Mouse (Mus musculus): Measurements from ENCODE around the gene Myrfl. TPM values are rescaled to one million over a fixed set of nuclear protein-coding genes. Genes with fewer than 3 reads are reported as not detected.

Gene Myrfl
- polyA plus RNA-seq, 1 experiment from 2014 or later: 0.12 TPM

DNA sequence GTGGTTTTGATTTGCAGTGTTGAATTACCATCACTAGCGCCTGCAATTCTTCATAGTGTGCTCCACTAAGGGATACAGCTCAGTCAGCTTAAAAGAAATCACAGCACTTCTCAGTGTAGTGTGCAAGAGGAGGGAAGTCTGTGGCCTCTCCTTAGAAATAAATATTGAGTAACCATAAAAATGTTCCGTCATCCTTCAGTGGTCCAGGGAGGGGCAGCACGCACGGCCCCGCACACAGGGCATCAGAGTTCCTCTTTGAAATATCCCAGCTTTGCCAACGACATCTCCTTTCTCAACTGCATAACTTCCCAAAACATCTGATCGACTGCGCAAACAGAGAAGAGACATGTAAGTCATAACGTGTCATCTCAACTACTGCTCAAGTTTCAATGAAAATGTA, 10.1 kb upstream of the Myrfl start:
- H3K36me3 ChIP-seq: peaks cover 71% of the 10 kb centered on the region
- no peak overlapping the region for H3K4me2 ChIP-seq (replicated peaks)
- no peak for ATAC-seq
- no peaks in the 10 kb centered on the region for H3K4me1 ChIP-seq (replicated peaks)
- no peak overlapping the region for H3K27ac ChIP-seq
- H3K9me3 ChIP-seq: no peaks in the 10 kb centered on the region
- H3K4me3 ChIP-seq (replicated peaks): no peak overlapping the region
- 95% methylated on average over 9 of the region's 9 CpGs for WGBS
- no peak overlapping the region for H3K9ac ChIP-seq (replicated peaks)
- no peaks in the 10 kb centered on the region for H3K27me3 ChIP-seq

GRCm38 (mm10) chr10:116904503-116904908, 7.8 kb upstream of the Myrfl start:
- Histone ChIP-seq H3K36me3 (peaks cover 48% of the 10 kb centered on the region), H3K9ac (replicated peaks) (no peak overlapping the region), H3K4me2 (replicated peaks) (no peak overlapping the region), H3K4me1 (replicated peaks) (no peaks in the 10 kb centered on the region), H3K4me3 (replicated peaks) (no peak overlapping the region), H3K27me3 (no peaks in the 10 kb centered on the region), H3K27ac (no peak overlapping the region), H3K9me3 (no peaks in the 10 kb centered on the region)
- 91% methylated on average over 10 of the region's 10 CpGs for WGBS
- ATAC-seq: no peak

GRCm38 (mm10) chr10:116895108-116895833, 1.4 kb downstream of the Myrfl start:
- H3K36me3 ChIP-seq: no peaks in the 10 kb centered on the region
- H3K9ac ChIP-seq (replicated peaks): no peak overlapping the region
- ATAC-seq: no peak
- H3K9me3 ChIP-seq: no peaks in the 10 kb centered on the region
- no peaks in the 10 kb centered on the region for H3K27me3 ChIP-seq
- H3K4me1 ChIP-seq (replicated peaks): no peaks in the 10 kb centered on the region
- no peak overlapping the region for H3K4me3 ChIP-seq (replicated peaks)
- H3K4me2 ChIP-seq (replicated peaks): no peak overlapping the region
- WGBS: 91% methylated on average over 12 of the region's 12 CpGs
- H3K27ac ChIP-seq: no peak overlapping the region

GRCm38 (mm10) chr10:116894540-116894939, 2.2 kb downstream of the Myrfl start:
- no peak for ATAC-seq

DNA sequence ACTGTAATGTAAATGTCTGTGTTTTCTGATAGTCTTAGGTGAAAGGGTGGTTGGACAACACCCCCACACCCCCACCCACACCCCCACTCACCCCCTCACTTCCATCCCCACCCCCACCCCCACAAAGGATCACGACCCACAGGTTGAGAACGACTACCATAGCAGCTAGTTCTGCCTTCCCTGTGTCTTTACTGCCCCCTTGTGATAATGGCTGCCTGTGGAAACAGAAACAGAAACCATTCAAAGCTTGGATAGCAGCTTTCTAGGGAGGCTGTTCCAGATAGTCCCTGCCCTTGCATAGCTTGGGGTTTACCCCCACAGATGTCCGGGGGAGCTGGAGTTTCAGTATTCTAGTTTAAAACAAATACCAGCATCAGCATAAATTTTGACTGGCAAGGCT, 3.0 kb downstream of the Myrfl start:
- Histone ChIP-seq H3K4me2 (replicated peaks) (no peak overlapping the region), H3K27ac (no peak overlapping the region), H3K27me3 (no peaks in the 10 kb centered on the region), H3K4me3 (replicated peaks) (no peak overlapping the region), H3K36me3 (no peaks in the 10 kb centered on the region), H3K4me1 (replicated peaks) (no peaks in the 10 kb centered on the region), H3K9ac (replicated peaks) (no peak overlapping the region), H3K9me3 (no peaks in the 10 kb centered on the region)
- 31% methylated on average over 3 of the region's 3 CpGs for WGBS
- ATAC-seq: no peak

More at GRCm38 (mm10) chr10:116894540-116894939, 2.2 kb downstream of the Myrfl start:
- no peaks in the 10 kb centered on the region for H3K27me3 ChIP-seq
- no peak overlapping the region for H3K27ac ChIP-seq
- H3K4me3 ChIP-seq (replicated peaks): no peak overlapping the region
- H3K9ac ChIP-seq (replicated peaks): no peak overlapping the region
- no peak overlapping the region for H3K4me2 ChIP-seq (replicated peaks)
- no peaks in the 10 kb centered on the region for H3K36me3 ChIP-seq
- H3K9me3 ChIP-seq: no peaks in the 10 kb centered on the region
- WGBS: 79% methylated on average over 6 of the region's 6 CpGs
- no peaks in the 10 kb centered on the region for H3K4me1 ChIP-seq (replicated peaks)

- Histone ChIP-seq H3K36me3 (no peaks in the 10 kb centered on the region), H3K27ac (no peak overlapping the region), H3K9ac (replicated peaks) (no peak overlapping the region), H3K4me3 (replicated peaks) (no peak overlapping the region), H3K4me2 (replicated peaks) (no peak overlapping the region), H3K4me1 (replicated peaks) (no peaks in the 10 kb centered on the region), H3K9me3 (no peaks in the 10 kb centered on the region), H3K27me3 (no peaks in the 10 kb centered on the region)
- ATAC-seq: peak; percentile 86
- WGBS: 46% methylated on average over 5 of the region's 5 CpGs
Observed at GRCm38 (mm10) chr10:116890587-116890986, 6.1 kb downstream of the Myrfl start.

- Histone ChIP-seq H3K36me3 (no peaks in the 10 kb centered on the region), H3K4me1 (replicated peaks) (no peaks in the 10 kb centered on the region), H3K4me2 (replicated peaks) (no peak overlapping the region), H3K9ac (replicated peaks) (no peak overlapping the region), H3K27ac (no peak overlapping the region), H3K4me3 (replicated peaks) (no peak overlapping the region), H3K27me3 (no peaks in the 10 kb centered on the region), H3K9me3 (no peaks in the 10 kb centered on the region)
- 87% methylated on average over 3 of the region's 3 CpGs for WGBS
- no peak for ATAC-seq
Observed at GRCm38 (mm10) chr10:116884552-116884951, 12.2 kb downstream of the Myrfl start.

DNA sequence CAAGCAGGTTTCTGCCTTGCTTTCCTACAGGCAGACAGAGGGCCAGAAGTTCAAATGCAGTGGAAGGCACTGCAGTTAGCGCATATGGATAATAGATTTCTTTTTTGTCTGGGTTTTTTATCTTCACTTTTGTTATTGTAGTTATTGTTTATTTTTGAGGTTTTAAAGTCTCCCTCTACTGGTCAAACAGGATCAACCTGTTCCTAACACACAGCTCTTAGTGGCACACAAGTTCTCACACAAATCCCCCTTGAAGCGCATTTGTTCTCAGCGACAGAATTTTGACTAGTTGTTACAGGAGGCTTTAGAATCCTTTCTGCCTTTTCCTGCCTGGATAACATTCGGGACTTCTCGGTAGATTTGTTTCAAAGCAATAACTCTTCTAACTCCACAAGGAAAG, 13.2 kb downstream of the Myrfl start:
- no peak for ATAC-seq
- Histone ChIP-seq H3K4me3 (replicated peaks) (no peak overlapping the region), H3K27me3 (no peaks in the 10 kb centered on the region), H3K4me1 (replicated peaks) (no peaks in the 10 kb centered on the region), H3K27ac (no peak overlapping the region), H3K4me2 (replicated peaks) (no peak overlapping the region), H3K36me3 (no peaks in the 10 kb centered on the region), H3K9me3 (no peaks in the 10 kb centered on the region), H3K9ac (replicated peaks) (no peak overlapping the region)
- WGBS: 76% methylated on average over 5 of the region's 5 CpGs

GRCm38 (mm10) chr10:116877436-116877835, 19.3 kb downstream of the Myrfl start:
- no peak for ATAC-seq
- WGBS: 88% methylated on average over 4 of the region's 4 CpGs
- Histone ChIP-seq H3K4me1 (replicated peaks) (no peaks in the 10 kb centered on the region), H3K4me2 (replicated peaks) (no peak overlapping the region), H3K27me3 (no peaks in the 10 kb centered on the region), H3K9ac (replicated peaks) (no peak overlapping the region), H3K9me3 (no peaks in the 10 kb centered on the region), H3K4me3 (replicated peaks) (no peak overlapping the region), H3K36me3 (no peaks in the 10 kb centered on the region), H3K27ac (no peak overlapping the region)

DNA sequence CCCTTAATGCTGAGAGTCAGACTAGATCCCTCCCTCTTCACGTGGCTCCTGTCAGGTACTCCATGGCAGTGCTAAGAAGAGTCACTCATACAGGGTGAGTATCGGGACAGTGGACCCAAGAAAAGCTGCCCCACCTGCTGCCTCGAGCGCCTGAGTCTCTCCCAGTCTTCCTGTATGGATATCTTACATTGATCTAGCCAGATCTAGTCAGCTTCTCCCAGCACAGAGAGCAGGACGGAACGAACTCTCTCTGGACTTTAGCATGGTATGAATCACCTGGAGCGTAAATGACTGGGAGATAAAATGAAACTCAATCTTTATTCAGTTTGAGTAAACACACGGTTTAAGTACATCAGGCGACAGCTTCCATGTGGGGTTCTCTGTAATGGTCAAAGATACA, 22.2 kb downstream of the Myrfl start:
- no peaks in the 10 kb centered on the region for H3K9me3 ChIP-seq
- H3K4me3 ChIP-seq (replicated peaks): no peak overlapping the region
- no peak overlapping the region for H3K9ac ChIP-seq (replicated peaks)
- H3K27ac ChIP-seq: no peak overlapping the region
- 89% methylated on average over 9 of the region's 9 CpGs for WGBS
- no peak overlapping the region for H3K4me2 ChIP-seq (replicated peaks)
- H3K27me3 ChIP-seq: no peaks in the 10 kb centered on the region
- no peaks in the 10 kb centered on the region for H3K36me3 ChIP-seq
- no peak for ATAC-seq
- H3K4me1 ChIP-seq (replicated peaks): no peaks in the 10 kb centered on the region

- Histone ChIP-seq H3K4me2 (replicated peaks) (no peak overlapping the region), H3K27ac (no peak overlapping the region), H3K4me1 (replicated peaks) (no peaks in the 10 kb centered on the region), H3K36me3 (no peaks in the 10 kb centered on the region), H3K9ac (replicated peaks) (no peak overlapping the region), H3K27me3 (no peaks in the 10 kb centered on the region), H3K4me3 (replicated peaks) (no peak overlapping the region), H3K9me3 (no peaks in the 10 kb centered on the region)
- no peak for ATAC-seq
- 71% methylated on average over 14 of the region's 14 CpGs for WGBS
Observed at GRCm38 (mm10) chr10:116872016-116872410, 24.7 kb downstream of the Myrfl start.

GRCm38 (mm10) chr10:116871329-116872015, 25.2 kb downstream of the Myrfl start:
- Histone ChIP-seq H3K4me2 (replicated peaks) (no peak overlapping the region), H3K9me3 (no peaks in the 10 kb centered on the region), H3K4me1 (replicated peaks) (no peaks in the 10 kb centered on the region), H3K27ac (no peak overlapping the region), H3K4me3 (replicated peaks) (no peak overlapping the region), H3K9ac (replicated peaks) (no peak overlapping the region), H3K27me3 (no peaks in the 10 kb centered on the region), H3K36me3 (no peaks in the 10 kb centered on the region)
- 86% methylated on average over 12 of the region's 12 CpGs for WGBS
- no peak for ATAC-seq
